Mouse (Mus musculus) MEL (cell line): ENCODE data around the gene Cd247. TPM values are rescaled to one million over a fixed set of nuclear protein-coding genes. Genes with fewer than 3 reads are reported as not detected.

Experiments
- DNase-seq: peaks from one replicate; pipeline ENCODE4 v3.0.0; 2011; ENCODE audit warnings: low read depth, low spot score
- H3K27ac ChIP-seq: 2 replicates; pipeline ENCODE4 v1.5.1; 2012; ENCODE audit warnings: low read depth, mild to moderate bottlenecking, control low read depth, low read length, moderate library complexity; ENCODE audit not compliant: control insufficient read depth
- H3K27me3 ChIP-seq, 2 experiments: fragments of 150-350 bp in 1 of 2; sonication (generic) in 1 of 2; 2 replicates each; pipeline ENCODE4 v1.6.1; 2012; ENCODE audit warnings: low read length in 2 of 2, mild to moderate bottlenecking in 2 of 2, improper control_type of control experiment in 1 of 2, moderate library complexity in 1 of 2; ENCODE audit not compliant: insufficient read depth in 2 of 2, control insufficient read depth in 1 of 2
- H3K36me3 ChIP-seq, 2 experiments: 2 replicates each; pipeline ENCODE4 v1.6.1; 2012 to 2014; ENCODE audit warnings: low read length in 2 of 2, improper control_type of control experiment in 1 of 2, inconsistent platforms in 1 of 2, mild to moderate bottlenecking in 1 of 2; ENCODE audit not compliant: insufficient read depth in 2 of 2, control insufficient read depth in 1 of 2
- H3K4me1 ChIP-seq, 2 experiments: fragments of 150-350 bp in 1 of 2; sonication (generic) in 1 of 2; 2 replicates each; pipeline ENCODE4 v1.6.1; 2012; ENCODE audit warnings: low read length in 2 of 2, improper control_type of control experiment in 1 of 2, mild to moderate bottlenecking in 1 of 2; ENCODE audit not compliant: insufficient read depth in 2 of 2, control insufficient read depth in 1 of 2
- H3K4me3 ChIP-seq, 2 experiments: fragments of 150-350 bp in 1 of 2; sonication (generic) in 1 of 2; 2 replicates each; pipeline ENCODE4 v1.5.1; 2012; ENCODE audit warnings: low read depth in 2 of 2, low read length in 2 of 2, mild to moderate bottlenecking in 2 of 2, moderate library complexity in 2 of 2, control low read depth in 1 of 2, improper control_type of control experiment in 1 of 2; ENCODE audit not compliant: control insufficient read depth in 1 of 2, insufficient read depth in 1 of 2
- H3K79me2 ChIP-seq: 2 replicates; pipeline ENCODE4 v1.6.1; 2012; ENCODE audit warnings: mild to moderate bottlenecking, low read length, moderate library complexity; ENCODE audit not compliant: control insufficient read depth, poor library complexity, insufficient read depth
- H3K9ac ChIP-seq: 2 replicates; pipeline ENCODE4 v1.6.1; 2012; ENCODE audit warnings: low read depth, mild to moderate bottlenecking, control low read depth, low read length, moderate library complexity; ENCODE audit not compliant: control insufficient read depth, poor library complexity, severe bottlenecking
- H3K9me3 ChIP-seq: fragments of 150-350 bp; sonication (generic); replicated peaks from 2 replicates; pipeline ENCODE4 v1.6.1; 2012; ENCODE audit warnings: mild to moderate bottlenecking, low read length, improper control_type of control experiment, moderate library complexity; ENCODE audit not compliant: insufficient read depth
- BHLHE40 ChIP-seq: IDR thresholded peaks from 2 replicates; pipeline ENCODE4 v1.6.1; 2012; ENCODE audit warnings: low read depth, mild to moderate bottlenecking, inconsistent platforms, low read length, improper control_type of control experiment, borderline replicate concordance
- CHD2 ChIP-seq: IDR thresholded peaks from 2 replicates; pipeline ENCODE4 v1.6.1; 2011; ENCODE audit warnings: low read length, improper control_type of control experiment
- ETS1 ChIP-seq: IDR thresholded peaks from 2 replicates; pipeline ENCODE4 v1.6.1; 2012; ENCODE audit warnings: low read depth, mild to moderate bottlenecking, inconsistent platforms, low read length, improper control_type of control experiment, moderate library complexity
- HCFC1 ChIP-seq: IDR thresholded peaks from 2 replicates; pipeline ENCODE4 v1.6.1; 2012; ENCODE audit warnings: low read depth, mild to moderate bottlenecking, inconsistent platforms, low read length, improper control_type of control experiment, moderate library complexity
- JUND ChIP-seq: IDR thresholded peaks from 2 replicates; pipeline ENCODE4 v1.6.1; 2011; ENCODE audit warnings: low read depth, mild to moderate bottlenecking, improper control_type of control experiment, low read length
- MAFK ChIP-seq: IDR thresholded peaks from 2 replicates; pipeline ENCODE4 v1.6.1; 2011; ENCODE audit warnings: low read depth, mild to moderate bottlenecking, low read length, improper control_type of control experiment, borderline replicate concordance
- MAX ChIP-seq: IDR thresholded peaks from 2 replicates; pipeline ENCODE4 v1.6.1; 2011; ENCODE audit warnings: low read length, improper control_type of control experiment
- MYC ChIP-seq: IDR thresholded peaks from 2 replicates; pipeline ENCODE4 v1.6.1; 2011; ENCODE audit warnings: low read depth, mild to moderate bottlenecking, low read length, improper control_type of control experiment, moderate library complexity
- NELFE ChIP-seq: IDR thresholded peaks from 2 replicates; pipeline ENCODE4 v1.6.1; 2011; ENCODE audit warnings: low read depth, low read length, improper control_type of control experiment
- NRF1 ChIP-seq: IDR thresholded peaks from 2 replicates; pipeline ENCODE4 v1.6.1; 2014; ENCODE audit warnings: low read depth, mild to moderate bottlenecking, inconsistent platforms, low read length, improper control_type of control experiment, moderate library complexity; ENCODE audit not compliant: poor library complexity, insufficient read depth, severe bottlenecking
- POLR2A ChIP-seq, 2 experiments: IDR thresholded peaks; 2 replicates each; pipeline ENCODE4 v1.6.1; 2011 to 2012; ENCODE audit warnings: low read length in 2 of 2, mild to moderate bottlenecking in 2 of 2, control low read depth in 1 of 2, improper control_type of control experiment in 1 of 2, low read depth in 1 of 2, moderate library complexity in 1 of 2; ENCODE audit not compliant: control insufficient read depth in 1 of 2, insufficient read depth in 1 of 2, poor library complexity in 1 of 2
- TAL1 ChIP-seq: IDR thresholded peaks from 2 replicates; pipeline ENCODE4 v1.6.1; 2012; ENCODE audit warnings: mild to moderate bottlenecking, inconsistent platforms, low read length, moderate library complexity, mixed read lengths
- TCF12 ChIP-seq: IDR thresholded peaks from 2 replicates; pipeline ENCODE4 v1.6.1; 2014; ENCODE audit warnings: low read depth, mild to moderate bottlenecking, inconsistent platforms, low read length, improper control_type of control experiment, moderate library complexity
- USF1 ChIP-seq: IDR thresholded peaks from 2 replicates; pipeline ENCODE4 v1.6.1; 2014; ENCODE audit warnings: low read depth, mild to moderate bottlenecking, inconsistent platforms, low read length, improper control_type of control experiment, moderate library complexity
- USF2 ChIP-seq, 2 experiments: IDR thresholded peaks; 2 replicates each; pipeline ENCODE4 v1.6.1; 2011 to 2012; ENCODE audit warnings: improper control_type of control experiment in 2 of 2, low read length in 2 of 2, borderline replicate concordance in 1 of 2, inconsistent platforms in 1 of 2, low read depth in 1 of 2, mild to moderate bottlenecking in 1 of 2; ENCODE audit not compliant: insufficient read depth in 1 of 2
- polyA plus RNA-seq, 2 experiments: library from polyadenylated mRNA; stranded (reverse) in 1 of 2; unstranded in 1 of 2; fragments of >175 nt in 1 of 2; fragments of >200 nt in 1 of 2; gene quantifications; 2 replicates each; pipeline versions ENCODE4 v1.2.1 to v1.2.4; 2012; ENCODE audit warnings: low replicate concordance in 2 of 2, low read depth in 1 of 2; ENCODE audit not compliant: insufficient read length in 2 of 2, insufficient read depth in 1 of 2, missing spikeins in 1 of 2
- total RNA-seq: library from RNA; depleted of rRNA; stranded (reverse); fragments of 300-350 nt; gene quantifications from 2 replicates; pipeline ENCODE4 v1.2.3, GENCODE M21; 2012

Gene Cd247
- total and polyA plus RNA-seq, 3 experiments: 1.3 to 1.7 TPM; not detected in 1

DNA sequence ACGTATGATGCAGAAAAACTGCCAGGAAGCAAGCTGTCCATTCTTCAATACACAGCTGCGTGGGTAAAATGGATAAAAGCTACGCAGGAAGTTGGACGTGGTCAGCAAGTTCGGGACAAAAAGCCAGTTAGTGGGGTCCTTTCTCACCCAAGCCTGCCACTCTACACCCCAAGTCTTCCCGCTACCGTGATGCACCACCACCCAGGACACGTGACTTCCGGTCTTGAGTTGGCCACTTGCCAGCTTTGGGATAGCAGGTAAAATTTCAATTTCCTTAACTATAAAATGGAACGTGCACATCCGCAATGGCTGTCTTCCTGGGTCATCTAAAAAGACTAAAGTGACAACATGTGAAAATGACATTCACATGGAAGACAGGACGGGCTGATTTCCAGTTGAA is 6.6 kb upstream of the Cd247 start:
- TF ChIP-seq HCFC1: no peak
- TF ChIP-seq BHLHE40: peak; percentile 69; the same call in 1 of the 2 replicates
- TF ChIP-seq USF2 (IDR thresholded peaks at IDR 0.05; ENCODE audit: borderline replicate concordance in 1 of 2, insufficient read depth in 1 of 2, low read depth in 1 of 2, low read length in 2 of 2): peak in 1 of 2 experiments; percentile 35; a peak in 1 of 4 replicates
- peak; percentile 81 for TF ChIP-seq USF1
- peak; percentile 37; the same call in 1 of the 2 replicates for TF ChIP-seq MAX
- H3K9me3 ChIP-seq: no peaks in the 10 kb centered on the region
- H3K27me3 ChIP-seq: no peaks in the 10 kb centered on the region
- H3K9ac ChIP-seq: no peak overlapping the region
- H3K79me2 ChIP-seq: no peaks in the 10 kb centered on the region
- H3K27ac ChIP-seq: no peak overlapping the region
- peaks cover 0 to 7% of the 10 kb centered on the region in 2 experiments; a peak in 1 of 4 replicates for H3K4me1 ChIP-seq
- DNase-seq: no peak
- peak overlapping the region; percentile 64 to 76; a peak in 3 of 4 replicates for H3K4me3 ChIP-seq
- no peaks in the 10 kb centered on the region for H3K36me3 ChIP-seq

DNA sequence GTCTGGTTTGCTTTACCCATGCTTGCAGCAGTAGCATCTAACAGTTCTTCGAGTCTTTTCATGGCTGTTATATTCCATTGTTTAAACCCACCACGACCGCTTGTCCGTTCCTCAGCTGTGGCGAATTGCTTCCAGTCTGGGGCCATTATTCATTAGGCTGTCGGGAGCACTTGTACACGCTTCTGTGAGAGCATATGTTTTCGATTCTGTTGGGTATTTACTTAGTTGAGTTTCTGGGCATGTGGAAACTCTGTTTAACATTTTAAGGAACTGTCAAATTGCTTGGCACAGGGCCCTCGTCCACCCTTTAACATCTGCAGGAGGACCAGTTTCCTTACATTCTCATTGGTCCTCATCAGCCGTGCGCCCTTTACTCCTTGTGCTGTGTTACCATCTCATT is 2.2 kb upstream of the Cd247 start:
- Histone ChIP-seq H3K4me1 (peaks cover 0 to 7% of the 10 kb centered on the region in 2 experiments; a peak in 1 of 4 replicates), H3K9me3 (no peaks in the 10 kb centered on the region), H3K79me2 (no peaks in the 10 kb centered on the region), H3K27ac (no peak overlapping the region), H3K9ac (no peak overlapping the region), H3K27me3 (no peaks in the 10 kb centered on the region), H3K36me3 (no peaks in the 10 kb centered on the region), H3K4me3 (no peak overlapping the region)
- no peak for DNase-seq
- TF ChIP-seq MAFK (no peak), POLR2A (IDR thresholded peaks at IDR 0.05; ENCODE audit: control insufficient read depth in 1 of 2, insufficient read depth in 1 of 2, low read depth in 1 of 2, low read length in 2 of 2, poor library complexity in 1 of 2) (no peak), NRF1 (no peak), USF1 (no peak), ETS1 (no peak), JUND (no peak), TCF12 (no peak), MAX (no peak), TAL1 (no peak), NELFE (no peak), CHD2 (no peak), BHLHE40 (no peak), MYC (no peak)
- TF ChIP-seq, all 39 proteins: peak for 0
